Mouse (Mus musculus) bone marrow, adult 2 months (tissue): ENCODE data around the gene Borcs5.

ENCODE experiments used
- CTCF ChIP-seq: fragments of 200-500 bp; IDR thresholded peaks from 2 replicates; pipeline ENCODE4 v1.5.1; 2011; ENCODE audit warnings: low read length, control low read depth; ENCODE audit not compliant: control insufficient read depth, insufficient read depth
- POLR2A ChIP-seq: fragments of 200-500 bp; IDR thresholded peaks from 2 replicates; pipeline ENCODE4 v1.6.1; 2011; ENCODE audit warnings: low read depth, mild to moderate bottlenecking, control low read depth, low read length, borderline replicate concordance; ENCODE audit not compliant: control insufficient read depth

DNA sequence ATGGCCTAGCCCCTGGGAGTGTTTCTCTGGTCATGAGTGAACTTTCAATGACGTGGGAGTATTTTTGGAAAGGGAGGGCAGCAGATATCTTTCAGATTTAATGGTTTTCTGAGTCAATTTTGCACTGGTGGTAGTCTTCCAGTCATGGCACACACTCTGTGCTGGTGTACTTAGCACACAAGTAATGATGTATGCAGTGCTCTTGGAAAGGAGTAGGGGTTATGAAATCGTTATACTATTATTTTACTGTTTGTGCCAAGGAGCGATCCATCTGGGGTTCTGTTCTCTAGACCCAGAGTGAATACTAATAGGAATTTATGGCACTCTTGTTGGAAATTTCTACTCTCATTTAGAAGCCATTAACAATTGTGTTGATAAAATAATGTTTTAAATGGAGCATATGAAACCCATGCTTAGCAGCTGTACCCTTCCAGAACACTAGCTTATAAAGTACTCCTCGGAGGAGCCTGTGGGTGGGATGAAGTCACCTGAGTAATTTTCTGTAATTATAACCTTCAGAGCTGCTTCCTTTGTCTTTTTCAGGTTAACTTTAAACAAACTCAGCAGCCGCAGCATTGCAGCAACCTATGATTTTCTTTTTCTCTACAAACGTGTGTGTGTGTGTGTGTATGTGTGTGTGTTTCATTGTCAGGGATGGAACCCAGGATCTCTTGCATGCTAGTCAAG is 30.0 kb downstream of the Borcs5 start:
- TF ChIP-seq CTCF (no peak), POLR2A (no peak)
